Mouse (Mus musculus) T-cell, adult 2 months (primary cell): ENCODE data around the gene Ms4a4b.
"Not testable (repeated sequence)": the region's sequence is repeated elsewhere in the genome, so short reads cannot be mapped to it uniquely, and the experiment has no call there.

Experiments
- DNase-seq: peaks from one replicate; pipeline ENCODE4 v3.0.0; 2022; ENCODE audit warnings: low spot score

The Ms4a4b gene

GRCm38 (mm10) chr19:11486599-11486998, 43.2 kb downstream of the Ms4a4b start:
- DNase-seq, result no peak

GRCm38 (mm10) chr19:11491406-11492189, 48.2 kb downstream of the Ms4a4b start:
- peak; percentile 63 for DNase-seq

GRCm38 (mm10) chr19:11492671-11493070, 49.3 kb downstream of the Ms4a4b start:
- no peak for DNase-seq

GRCm38 (mm10) chr19:11494519-11494918, 51.2 kb downstream of the Ms4a4b start:
- no peak for DNase-seq

GRCm38 (mm10) chr19:11496361-11496760, 53.0 kb downstream of the Ms4a4b start:
- DNase-seq, result no peak

GRCm38 (mm10) chr19:11497300-11497699, 53.9 kb downstream of the Ms4a4b start:
- DNase-seq, result not testable (repeated sequence)

GRCm38 (mm10) chr19:11500796-11501195, 57.4 kb downstream of the Ms4a4b start:
- DNase-seq, result no peak

GRCm38 (mm10) chr19:11501326-11501725, 58.0 kb downstream of the Ms4a4b start:
- no peak for DNase-seq

- peak; percentile 54 for DNase-seq
Observed at GRCm38 (mm10) chr19:11504857-11505256, 61.5 kb downstream of the Ms4a4b start.

GRCm38 (mm10) chr19:11513458-11513857, 70.1 kb downstream of the Ms4a4b start:
- peak; percentile 32 for DNase-seq

GRCm38 (mm10) chr19:11516246-11516645, 72.9 kb downstream of the Ms4a4b start, which contains the start of gene Ms4a6b:
Gene Ms4a6b, plus strand, starts transcription at chr19:11516512.
- peak; percentile 57 for DNase-seq
